Mouse (Mus musculus): ENCODE data around the gene Stom. TPM values are rescaled to one million over a fixed set of nuclear protein-coding genes. Genes with fewer than 3 reads are reported as not detected.

Stom gene
- polyA plus RNA-seq, 1 experiment, result 34.6 TPM

DNA sequence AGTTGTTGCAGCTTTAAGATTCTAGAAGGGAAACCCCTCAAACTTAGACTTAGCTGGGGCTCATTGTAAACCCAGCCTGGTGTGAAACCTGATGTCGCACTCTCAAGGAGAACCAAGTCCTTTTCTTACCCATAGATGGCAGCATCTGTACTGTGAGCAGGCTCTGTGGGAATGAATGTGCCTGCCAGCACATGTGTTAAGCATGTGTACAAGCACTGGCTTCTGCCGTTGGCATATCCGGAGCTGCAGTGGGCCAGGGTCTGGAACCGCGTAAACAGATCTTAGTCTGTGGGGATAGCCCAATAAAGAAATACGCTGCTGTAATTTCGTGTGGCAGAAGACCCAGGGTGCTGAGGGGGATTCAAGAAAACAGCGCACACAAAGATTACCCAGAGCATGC is 71.5 kb downstream of the Stom start:
- Histone ChIP-seq H3K4me1 (ENCODE audit: control insufficient read depth) (peaks cover 7% of the 10 kb centered on the region), H3K4me3 (replicated peaks) (no peak overlapping the region)

GRCm38 (mm10) chr2:35264095-35264494 is 72.7 kb downstream of the Stom start:
- Histone ChIP-seq H3K4me1 (ENCODE audit: control insufficient read depth) (peaks cover 7% of the 10 kb centered on the region), H3K9me3 (ENCODE audit: control insufficient read depth, low read length) (no peaks in the 10 kb centered on the region), H3K36me3 (ENCODE audit: control insufficient read depth) (no peaks in the 10 kb centered on the region), H3K4me3 (replicated peaks) (no peak overlapping the region), H3K27me3 (ENCODE audit: control insufficient read depth) (peaks cover 5% of the 10 kb centered on the region; the same call in 1 of the 2 replicates)
- TF ChIP-seq TAL1 (IDR thresholded peaks at IDR 0.05; ENCODE audit: low read length), result no peak
- no peak for TF ChIP-seq GATA1 (IDR thresholded peaks at IDR 0.05; ENCODE audit: low read length)

More for the DNA sequence above, 71.5 kb downstream of the Stom start:
- TF ChIP-seq TAL1 (IDR thresholded peaks at IDR 0.05; ENCODE audit: low read length) (no peak), GATA1 (IDR thresholded peaks at IDR 0.05; ENCODE audit: low read length) (no peak)
- Histone ChIP-seq H3K27me3 (ENCODE audit: control insufficient read depth) (no peaks in the 10 kb centered on the region), H3K36me3 (ENCODE audit: control insufficient read depth) (no peaks in the 10 kb centered on the region), H3K9me3 (ENCODE audit: control insufficient read depth, low read length) (no peaks in the 10 kb centered on the region)

Other genes starting within 250 kb of the Stom start
- not detected in 2 replicates for gene AI182371, start 235.4 kb downstream of the Stom start, polyA plus RNA-seq (2012)
- 0.63 and 0.89 TPM in 2 replicates for gene Cntrl, start 227.5 kb downstream of the Stom start, polyA plus RNA-seq (2012)
- gene Rab14, start 135.9 kb downstream of the Stom start, polyA plus RNA-seq (2012), result 44.7 and 50.9 TPM in 2 replicates
- gene Gsn, start 80.6 kb downstream of the Stom start, polyA plus RNA-seq (2012), result 0.36 and 0.62 TPM in 2 replicates
- gene 4930568D16Rik, start 30.8 kb upstream of the Stom start, polyA plus RNA-seq (2012), result not detected in 2 replicates
- not detected in 2 replicates for gene 4930402F06Rik, start 60.2 kb upstream of the Stom start, polyA plus RNA-seq (2012)
- gene Ggta1, start 126.3 kb upstream of the Stom start, polyA plus RNA-seq (2012), result 0.08 and 0.18 TPM in 2 replicates
- gene Dab2ip, start 221.3 kb upstream of the Stom start, polyA plus RNA-seq (2012), result 0.10 and 0.20 TPM in 2 replicates